Mouse (Mus musculus) 3T3-L1 (cell line): ENCODE measurements around the gene Bnipl.

Experiments used
- DNase-seq: peaks from one replicate; pipeline ENCODE4 v3.0.0-alpha.2; 2015; ENCODE audit warnings: low read depth, low spot score

The Bnipl gene

DNA sequence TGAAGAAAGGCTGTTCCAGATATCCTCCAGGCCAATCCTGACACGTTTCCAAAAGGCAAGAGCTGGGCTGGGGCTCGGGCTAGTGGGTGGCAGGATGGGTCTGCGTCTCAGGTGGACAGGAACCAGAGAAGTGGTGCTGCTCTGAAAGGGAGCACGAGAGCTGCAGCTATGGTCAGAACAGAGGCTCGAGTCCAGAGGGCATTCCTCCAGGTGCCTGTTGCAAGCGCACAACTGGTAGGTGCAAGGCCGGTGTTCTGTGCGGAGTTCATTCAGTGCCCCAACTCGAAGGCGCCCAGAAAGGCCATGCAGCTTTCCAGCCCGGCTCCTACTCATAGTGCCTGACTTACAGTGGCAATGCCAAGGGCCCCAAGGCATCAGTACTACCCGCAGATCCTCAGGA is 11.0 kb downstream of the Bnipl start:
- DNase-seq, result no peak

DNA sequence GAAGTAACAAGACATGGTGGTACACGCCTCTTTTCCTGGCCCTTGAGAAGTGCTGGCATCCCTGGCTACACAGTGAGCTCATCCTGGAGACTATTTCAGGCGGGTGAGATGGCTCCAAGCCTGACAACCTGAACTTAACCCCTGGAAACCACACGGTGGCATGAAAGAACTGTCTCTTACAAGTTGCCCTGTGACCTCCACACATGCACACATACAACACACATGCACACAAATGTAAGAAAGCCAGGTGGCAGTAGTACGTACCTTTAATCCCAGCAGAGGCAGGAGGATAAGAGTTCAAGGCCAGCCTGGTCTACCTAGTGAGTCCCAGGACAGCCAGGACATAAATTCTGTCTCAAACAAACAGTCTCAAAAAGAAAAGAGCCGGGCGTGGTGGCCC is 12.0 kb downstream of the Bnipl start:
- DNase-seq, result peak; percentile 37

DNA sequence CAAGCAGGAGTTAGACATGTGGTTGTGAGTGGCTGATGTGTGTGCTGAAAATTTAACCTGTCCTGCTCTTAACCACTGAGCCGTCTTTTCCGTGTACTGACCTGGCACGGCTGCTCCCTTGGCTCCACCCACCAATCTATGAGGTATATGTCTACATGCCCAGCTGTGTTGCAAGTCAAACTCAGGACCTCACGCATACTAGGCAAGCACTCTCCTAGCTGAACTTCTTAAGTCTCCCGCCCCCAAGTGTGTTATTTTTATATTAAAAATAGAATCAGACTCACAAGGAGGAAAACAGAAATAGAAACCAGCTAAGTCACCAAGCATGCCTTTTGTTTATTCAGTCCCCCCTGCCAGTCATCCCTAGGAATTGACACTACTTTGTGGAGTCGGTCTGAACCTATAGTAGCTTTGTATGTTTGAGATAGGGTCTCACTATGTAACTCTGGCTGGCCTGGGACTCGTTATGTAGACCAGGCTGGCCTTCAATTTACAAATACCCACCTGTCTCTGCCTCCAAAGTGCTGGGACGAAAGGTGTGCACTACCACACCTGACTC is 13.4 kb downstream of the Bnipl start:
- DNase-seq, result peak; percentile 31

DNA sequence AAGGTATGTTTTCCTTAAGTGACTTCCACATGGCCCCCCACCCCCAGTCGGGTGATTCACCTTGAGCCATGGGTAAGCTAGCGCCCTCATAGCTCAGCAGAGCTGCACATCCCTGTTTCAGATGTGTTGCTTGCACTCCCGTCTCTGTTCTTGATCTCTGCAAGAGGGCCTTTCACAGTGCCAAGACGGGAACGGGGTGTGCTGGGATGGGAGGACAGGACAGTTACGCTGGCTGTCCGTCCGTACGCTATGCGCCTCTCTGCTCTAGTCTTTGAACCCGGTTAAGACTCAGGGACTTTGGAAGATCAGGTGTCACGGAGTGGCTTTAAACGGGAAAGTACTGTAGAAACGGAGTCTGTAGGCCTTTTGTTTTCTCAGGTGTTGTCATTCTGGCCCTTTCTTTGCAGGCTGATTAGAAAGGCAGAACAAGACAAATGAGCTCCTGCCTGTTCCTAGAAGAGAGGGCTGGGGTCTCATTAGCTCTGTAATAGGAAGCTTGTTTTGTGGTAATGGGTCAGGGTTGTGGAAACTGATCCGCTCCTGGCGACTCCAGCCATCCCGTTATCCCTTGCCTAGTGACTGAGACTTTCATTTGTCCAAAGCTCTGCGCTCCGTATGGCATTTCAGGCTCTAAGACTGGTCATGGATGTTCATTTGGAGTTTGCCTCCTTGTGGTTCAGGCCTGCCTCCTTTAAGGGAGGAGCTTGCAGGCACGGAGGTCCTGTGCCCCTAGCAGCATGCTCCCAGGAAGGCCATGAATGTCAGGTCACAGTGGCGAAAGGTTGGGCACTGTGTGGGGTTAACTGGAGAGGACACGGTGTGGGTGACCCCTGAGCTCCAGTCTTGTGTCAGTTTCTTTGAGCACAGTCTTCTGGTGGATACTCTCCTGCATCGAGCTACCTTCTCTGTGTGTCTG is 15.3 kb downstream of the Bnipl start:
- DNase-seq, result no peak

DNA sequence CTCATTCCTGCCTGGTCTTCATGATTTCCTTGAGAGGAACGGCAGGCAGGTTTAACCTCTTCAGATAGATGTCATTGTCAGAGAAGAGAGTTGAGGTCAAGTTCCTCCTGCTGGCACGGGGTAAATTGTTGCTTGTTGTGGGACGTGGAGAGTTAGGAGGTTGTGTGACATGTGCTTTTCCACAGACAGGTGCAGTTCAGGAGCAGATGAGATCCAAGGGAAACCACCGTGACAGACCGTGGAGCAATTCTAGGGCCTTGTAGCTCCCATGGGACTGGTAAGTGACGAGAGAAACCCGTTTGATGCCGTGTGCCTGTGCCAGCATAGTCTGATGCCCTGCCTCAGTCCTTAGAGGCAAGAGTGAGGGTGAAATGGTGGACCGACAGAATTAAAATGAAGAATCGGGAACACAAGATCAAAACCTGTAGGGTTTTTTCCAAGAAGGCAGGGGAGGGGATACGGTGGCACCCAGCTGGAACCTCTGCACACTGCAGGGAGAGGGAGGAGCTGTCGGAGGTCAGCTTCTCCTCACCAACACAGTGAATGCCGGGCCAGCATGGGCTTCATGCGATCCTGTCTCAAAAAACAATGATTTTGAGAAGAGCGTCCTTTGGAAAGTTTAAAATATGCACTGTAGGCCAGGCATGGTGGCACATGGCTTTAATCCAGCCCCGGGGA is 17.6 kb downstream of the Bnipl start:
- no peak for DNase-seq

DNA sequence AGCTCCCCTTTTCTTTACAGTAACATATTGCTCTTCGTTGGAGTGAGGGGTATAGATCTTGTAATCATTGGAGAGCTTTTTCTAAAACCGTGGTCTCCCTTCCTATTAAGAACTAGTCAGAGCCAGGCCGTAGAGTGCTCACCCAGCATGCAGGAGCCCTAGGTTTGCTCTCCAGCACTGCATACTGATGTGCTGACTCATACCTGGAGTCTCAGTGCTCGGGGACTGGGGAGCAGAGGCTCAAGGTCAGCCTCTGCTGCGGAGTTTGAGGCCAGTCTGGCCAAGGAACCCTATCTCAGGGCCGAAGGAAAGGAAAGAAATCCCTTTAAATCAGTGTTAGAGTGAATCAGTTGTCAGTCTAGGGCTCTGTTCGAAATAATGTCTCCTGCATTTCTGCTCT is 18.2 kb downstream of the Bnipl start:
- peak; percentile 93 for DNase-seq

DNA sequence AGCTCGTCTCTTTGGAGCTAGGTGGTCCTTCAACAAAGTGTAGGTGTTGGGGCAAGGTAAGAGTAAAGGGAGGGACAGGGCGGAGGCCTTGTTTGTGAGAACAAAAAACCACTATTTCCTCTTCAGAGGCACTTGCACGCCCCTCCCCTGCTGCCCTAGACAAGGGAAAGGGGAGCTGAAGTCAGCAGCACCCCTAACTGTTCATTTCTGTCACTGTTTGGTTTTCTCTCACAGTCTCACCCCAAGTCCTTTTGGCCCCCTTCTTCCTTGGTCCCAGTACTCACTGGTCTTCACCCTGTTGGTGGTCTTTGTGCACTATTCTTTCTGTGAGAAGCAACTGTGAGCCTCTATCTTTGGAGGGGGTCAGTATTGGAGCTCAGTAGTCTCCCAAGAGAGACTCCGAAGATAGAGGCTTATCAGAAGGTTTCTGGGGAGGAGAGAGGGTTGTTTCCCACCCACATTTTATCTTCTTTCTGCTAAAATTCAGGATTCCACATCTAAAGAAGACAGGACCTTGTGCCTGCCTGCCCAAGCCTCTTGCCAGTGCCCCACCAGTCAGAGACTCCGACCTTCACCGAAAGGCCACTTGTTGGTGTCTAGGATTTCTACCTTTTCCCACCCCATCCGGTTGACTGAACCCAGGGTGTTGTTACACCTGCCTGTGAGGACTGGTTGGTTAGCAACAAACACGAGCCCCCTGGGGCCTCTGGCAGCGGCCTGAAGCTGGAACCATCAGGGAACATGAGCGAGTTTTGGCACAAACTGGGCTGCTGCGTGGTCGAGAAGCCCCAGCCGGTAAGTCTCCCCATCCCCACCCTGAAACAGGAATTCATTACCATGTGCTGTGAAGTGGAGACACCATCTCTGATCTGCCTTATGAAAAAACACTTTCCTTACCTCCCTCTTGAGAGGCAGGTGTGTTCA is 19.4 kb downstream of the Bnipl start, which contains the start of gene Mllt11:
Gene Mllt11, minus strand, starts transcription at position 874 of the 924 bp plus-strand sequence.
- DNase-seq, result no peak

DNA sequence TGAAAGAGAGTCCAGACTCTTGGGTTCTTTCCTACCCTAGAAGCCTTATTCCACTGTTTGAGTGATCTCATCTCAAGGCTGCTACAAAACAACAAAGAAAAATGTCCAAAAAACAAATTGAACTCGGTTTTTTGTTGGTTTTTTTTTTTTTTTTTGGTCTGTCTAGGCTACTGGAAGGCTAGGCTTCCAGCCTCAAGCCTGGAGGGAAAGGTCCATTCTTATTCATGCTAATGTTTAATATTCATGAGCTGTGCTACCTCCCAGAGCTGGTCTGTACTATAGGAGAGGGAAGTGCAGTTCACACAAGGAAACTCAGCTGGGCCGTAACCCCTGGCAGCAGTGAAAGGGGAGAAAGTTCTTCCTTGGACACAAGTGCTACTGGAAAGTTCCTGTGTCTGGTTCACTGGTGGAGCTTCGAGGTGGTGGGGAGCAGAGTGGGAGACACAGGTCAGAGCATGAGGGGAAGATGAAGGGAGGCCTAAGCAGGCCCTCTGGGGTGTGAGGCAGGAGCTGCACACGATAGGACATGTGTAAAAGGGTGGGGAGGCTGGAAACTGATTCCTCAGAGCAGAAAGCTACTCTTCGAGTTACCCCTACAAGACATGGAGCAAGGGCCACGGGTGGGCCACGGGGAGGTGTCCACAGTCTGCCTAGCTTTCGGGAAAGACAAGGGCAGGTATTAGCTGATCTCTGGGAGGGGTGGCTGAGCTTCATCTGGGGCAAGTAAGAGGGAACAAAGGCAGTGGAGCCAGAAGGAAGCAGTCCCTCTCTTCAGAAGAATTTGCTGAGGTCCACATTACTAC is 20.3 kb downstream of the Bnipl start:
- DNase-seq, result no peak

DNA sequence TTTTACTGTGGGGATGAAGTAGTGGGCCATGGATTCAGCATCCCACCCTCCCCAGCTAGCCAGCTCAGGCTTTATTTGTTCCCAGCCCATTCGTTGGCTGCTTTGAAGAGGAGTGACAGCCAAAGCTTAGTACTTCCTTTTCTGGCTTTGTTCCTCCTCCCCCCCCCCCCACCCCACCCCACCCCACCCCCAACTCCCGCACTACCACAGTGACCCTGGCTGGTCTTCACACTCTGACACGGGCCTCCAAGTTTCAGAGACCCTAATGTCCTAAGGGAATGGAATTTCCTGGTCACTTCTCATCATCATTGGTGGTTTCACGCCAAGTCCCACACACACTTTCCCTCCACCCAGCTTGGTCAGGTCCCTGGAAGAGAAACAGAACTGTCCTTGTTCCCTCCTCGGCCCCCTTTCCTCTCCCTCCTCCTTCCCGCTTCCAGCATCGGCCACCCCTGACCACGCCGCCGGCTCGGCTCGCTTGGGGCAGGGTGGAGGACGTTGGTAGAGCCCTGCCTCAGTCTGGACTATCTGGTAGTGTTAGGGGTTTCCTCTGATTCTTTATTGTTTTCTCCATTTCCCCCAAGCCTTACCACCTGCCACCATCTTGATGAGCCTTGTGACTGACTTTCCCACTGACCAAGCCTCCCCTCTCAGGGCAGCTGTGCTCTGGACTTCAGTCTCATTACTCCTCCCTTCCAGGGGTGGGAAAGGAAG is 21.1 kb downstream of the Bnipl start:
- peak; percentile 74 for DNase-seq

DNA sequence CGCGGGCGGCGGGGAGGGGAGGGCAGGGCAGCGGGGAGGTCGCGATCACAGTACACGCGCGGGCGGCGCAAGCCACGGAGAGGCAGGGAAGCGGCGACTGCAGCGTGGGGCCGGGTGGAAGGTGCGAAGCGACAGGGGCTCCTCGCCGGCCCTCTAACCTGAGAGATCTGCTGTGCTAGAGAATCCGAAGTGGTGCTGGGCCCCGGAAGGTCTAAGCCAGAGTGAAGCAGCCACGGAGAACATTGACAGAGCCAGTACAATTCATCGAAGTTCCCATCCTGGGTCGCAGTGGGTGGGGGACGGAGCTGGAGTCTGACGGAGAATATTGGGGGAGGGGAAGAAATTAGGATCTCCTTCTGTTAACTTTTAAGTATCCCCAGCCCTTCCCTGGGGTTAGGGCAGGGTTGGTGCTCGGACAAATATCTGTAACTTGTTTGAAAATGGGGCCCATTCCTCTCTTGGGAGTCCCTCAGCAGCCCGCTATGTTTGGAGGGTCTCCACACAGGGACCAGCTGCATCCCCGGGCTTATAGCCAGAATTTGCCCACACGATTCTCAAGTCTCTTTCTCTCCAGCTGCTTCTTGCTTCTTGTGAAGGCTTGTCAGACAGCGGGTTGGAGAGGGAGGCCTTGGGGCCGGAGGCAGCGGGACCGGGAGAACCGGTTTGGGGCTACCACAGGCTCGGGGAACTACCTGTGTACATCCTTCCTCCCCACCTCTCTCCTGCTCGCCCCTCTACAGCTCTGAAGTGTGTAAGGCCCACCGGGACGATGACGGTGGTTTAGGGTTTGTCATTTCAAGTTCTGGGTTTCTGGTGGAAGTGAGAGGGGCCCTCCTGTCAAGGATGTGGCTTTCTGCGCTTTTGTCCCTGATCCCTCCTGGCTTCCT is 21.9 kb downstream of the Bnipl start:
- DNase-seq, result peak; percentile 49

DNA sequence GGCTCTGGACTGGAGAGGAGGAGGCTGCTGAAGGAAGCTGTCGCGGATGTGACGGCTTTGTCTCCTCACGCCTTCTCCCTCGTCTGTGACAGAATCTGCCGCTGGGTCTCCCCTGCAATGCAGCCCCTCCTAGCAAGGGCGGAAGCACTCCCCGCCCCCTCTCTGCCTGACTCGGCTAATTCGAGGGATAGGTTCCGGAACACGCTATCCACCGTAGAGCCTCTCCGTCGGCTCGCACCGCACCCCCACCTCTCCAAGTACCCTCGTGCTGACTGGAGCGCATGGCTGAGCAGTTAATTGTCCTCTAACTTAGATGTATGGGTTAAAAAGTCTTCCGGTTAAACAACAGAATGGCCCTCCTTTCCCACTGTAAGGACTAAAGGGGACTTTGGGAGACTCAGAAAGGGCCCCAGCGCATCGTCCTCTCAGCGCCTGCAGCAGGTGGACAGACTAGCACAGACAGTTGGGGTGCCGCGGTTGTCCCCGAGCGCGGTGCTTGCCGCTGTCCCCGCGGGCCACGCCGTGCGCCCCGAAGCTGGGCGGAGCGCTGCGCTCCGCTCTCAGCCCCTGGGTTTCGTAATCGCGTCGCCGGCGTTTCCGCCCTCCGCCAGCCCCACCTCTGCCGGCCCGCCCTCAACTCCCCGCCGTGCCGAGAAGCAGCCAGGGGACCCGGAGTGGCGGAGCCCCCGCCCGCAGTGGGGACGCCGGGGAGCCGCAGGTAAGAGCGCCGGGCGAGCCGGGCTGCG is 22.7 kb downstream of the Bnipl start, which contains the start of gene Cdc42se1:
Gene Cdc42se1, plus strand, starts transcription at position 585 of the 746 bp plus-strand sequence.
- DNase-seq, result peak; percentile 79

DNA sequence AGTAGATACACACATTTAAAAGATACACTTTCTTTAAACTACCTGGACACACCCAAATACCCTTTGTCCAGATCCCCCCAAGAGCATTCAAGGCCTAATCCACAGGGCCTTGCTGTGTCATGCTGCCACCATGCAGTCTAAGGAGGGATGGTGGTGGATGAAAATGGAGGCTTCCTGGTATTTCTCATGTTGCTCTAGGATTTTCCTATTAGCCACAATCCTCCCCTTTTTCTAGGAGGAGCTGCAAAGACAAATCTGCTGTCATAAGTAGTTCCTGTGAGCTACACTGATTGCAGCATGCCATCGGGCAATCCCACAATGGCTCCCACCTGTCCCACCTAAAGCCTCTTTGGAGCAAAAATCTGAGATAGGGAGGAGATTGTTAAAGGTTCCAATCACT is 23.8 kb downstream of the Bnipl start:
- DNase-seq, result peak; percentile 69

DNA sequence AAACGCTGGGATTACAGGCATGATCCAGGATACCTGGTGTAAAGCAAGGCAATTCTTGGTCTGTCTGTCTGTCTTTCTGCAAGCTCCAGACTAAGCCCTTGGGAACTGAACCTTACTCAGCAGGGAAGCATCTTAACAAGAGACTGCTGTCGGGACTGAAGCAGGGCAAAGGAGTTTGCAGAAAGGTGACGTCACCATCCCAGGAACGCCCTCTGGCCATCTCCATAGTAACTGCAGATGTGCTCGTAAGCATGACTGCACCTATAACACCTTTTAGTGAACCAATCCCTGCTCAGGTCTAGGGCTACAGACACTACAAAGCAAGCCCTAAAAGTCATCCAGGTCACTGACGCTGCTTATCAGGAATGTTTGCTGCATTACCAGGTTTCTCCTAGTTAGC is 26.7 kb downstream of the Bnipl start:
- DNase-seq, result peak; percentile 70

DNA sequence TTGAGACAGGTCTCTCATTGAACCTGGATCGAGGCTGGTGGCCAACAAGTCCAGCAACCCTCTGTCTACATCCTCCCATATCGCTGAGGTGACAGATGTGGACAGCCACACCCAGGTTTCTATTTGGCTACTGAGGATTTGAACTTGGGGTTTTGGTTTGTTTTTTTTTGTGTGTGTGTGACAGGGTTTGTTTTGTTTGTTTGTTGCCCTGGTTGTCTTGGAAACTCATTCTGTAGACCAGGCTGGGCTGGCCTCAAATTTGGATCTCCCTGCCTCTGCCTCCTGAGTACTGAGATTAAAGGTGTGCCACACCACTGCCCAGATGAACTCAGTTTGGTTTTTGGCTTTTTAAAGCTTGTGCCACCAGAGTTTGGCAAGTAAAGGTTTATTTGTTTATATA is 28.0 kb downstream of the Bnipl start:
- no peak for DNase-seq

DNA sequence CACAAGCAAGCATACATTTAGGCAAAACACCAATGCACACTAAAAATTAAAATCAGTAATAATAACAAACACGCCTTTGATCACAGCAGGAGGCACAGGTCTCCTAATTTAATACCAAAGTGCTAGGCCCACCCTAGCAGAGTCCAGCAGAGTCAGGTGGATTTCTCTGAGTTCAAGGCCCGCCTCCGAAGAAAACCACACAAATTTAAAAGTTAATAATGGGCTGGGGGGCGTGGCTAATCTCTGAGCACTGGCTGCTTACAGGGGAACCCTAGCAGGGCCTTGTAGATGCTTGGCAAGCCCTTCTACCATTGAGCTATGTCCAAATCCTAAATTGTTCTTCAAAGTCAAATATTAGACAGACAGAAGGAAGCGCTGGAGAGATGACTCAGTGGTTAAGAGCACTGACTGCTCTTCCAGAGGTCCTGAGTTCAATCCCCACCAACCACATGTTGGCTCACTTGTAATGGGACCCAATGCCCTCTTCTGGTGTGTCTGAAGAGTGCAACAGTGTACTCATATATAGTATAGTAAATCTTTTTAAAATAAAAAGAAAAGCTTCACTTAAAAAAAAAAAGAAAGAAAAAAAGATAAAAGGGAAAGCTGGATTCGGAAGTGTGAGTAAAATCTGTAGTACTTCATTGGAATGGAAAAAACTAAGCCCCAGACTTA is 32.4 kb downstream of the Bnipl start:
- peak; percentile 79 for DNase-seq

DNA sequence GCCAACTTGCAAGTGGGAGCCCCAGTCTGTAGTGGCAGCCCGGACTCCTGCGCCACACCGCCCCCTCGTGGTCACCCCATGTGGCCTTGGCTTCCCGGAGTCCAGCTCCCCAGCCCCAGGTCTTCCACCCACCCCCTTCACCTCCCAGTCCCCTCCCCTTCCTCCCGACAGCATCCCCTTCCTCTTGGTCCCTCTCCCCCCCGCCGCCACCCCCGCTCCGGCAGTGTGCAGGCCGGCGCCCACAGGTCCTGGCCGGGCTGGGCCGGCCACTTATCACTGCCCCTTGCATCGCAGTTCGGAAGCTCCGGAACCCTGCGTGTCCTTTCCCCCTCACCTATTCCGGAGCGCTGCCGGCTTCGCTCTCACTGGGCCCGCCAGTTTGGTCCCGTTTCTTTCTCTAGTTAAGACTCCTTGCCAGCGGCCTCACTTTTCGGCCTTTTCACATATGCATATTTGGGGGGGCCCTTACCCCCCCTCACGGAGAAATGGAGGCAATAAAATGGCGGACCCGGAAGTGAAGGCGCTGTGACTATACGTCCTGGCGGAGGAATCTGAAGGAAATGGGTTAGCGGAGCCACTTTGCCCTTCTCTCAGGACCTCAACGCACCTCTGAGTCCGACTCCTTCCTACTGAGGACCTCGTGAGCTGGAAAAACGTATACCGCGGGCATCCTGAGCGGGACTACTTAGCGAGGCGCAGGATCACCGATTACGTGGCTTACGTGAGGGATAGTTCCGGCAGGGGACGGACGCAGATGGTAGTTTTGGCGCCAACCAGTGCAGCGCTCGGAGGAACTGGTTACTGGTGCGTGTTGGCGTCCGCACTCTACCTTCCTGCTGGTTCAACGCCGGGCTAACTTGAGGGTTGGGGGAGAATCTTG is 33.5 kb downstream of the Bnipl start, which contains the start of gene Gabpb2:
Gene Gabpb2, minus strand, starts transcription at position 662 of the 880 bp plus-strand sequence.
- peak; percentile 97 for DNase-seq
